Mouse (Mus musculus): ENCODE measurements around the gene Nfkbil1. TPM values are rescaled to one million over a fixed set of nuclear protein-coding genes. Genes with fewer than 3 reads are reported as not detected.
"Not testable (repeated sequence)": the region's sequence is repeated elsewhere in the genome, so short reads cannot be mapped to it uniquely, and the experiment has no call there.

Gene Nfkbil1
- polyA plus RNA-seq, 1 experiment from 2014 or later: 3.3 TPM

- Histone ChIP-seq H3K4me3 (ENCODE audit: low read length) (peak overlapping the region; percentile 85), H3K4me2 (replicated peaks; ENCODE audit: low read depth, low read length) (peak overlapping the region; percentile 93), H3K9ac (ENCODE audit: low read depth, low read length) (peak overlapping the region; percentile 99; the same call in 1 of the 2 replicates), H3K4me1 (ENCODE audit: control insufficient read depth, insufficient read depth, low read length) (peaks cover 31% of the 10 kb centered on the region), H3K36me3 (ENCODE audit: control insufficient read depth, insufficient read depth, low read length) (peaks cover 27% of the 10 kb centered on the region), H3K9me3 (ENCODE audit: control insufficient read depth, low read length) (no peaks in the 10 kb centered on the region), H3K27ac (ENCODE audit: low read depth, low read length) (peak overlapping the region; percentile 99), H3K27me3 (ENCODE audit: control insufficient read depth, insufficient read depth, low read length) (no peaks in the 10 kb centered on the region)
- 30% methylated on average over 12 of the region's 12 CpGs for WGBS
- 0 out of 2 replicates have a peak, but pooled peaks have one; percentile 0 for ATAC-seq (ENCODE audit: low FRiP score, low TSS enrichment)
Measured at GRCm38 (mm10) chr17:35240384-35241304, 5.1 kb upstream of the Nfkbil1 start.

- peaks cover 17% of the 10 kb centered on the region for H3K36me3 ChIP-seq (ENCODE audit: control insufficient read depth, insufficient read depth, low read length)
- 82% methylated on average over 5 of the region's 5 CpGs for WGBS
- H3K9me3 ChIP-seq (ENCODE audit: control insufficient read depth, low read length): no peaks in the 10 kb centered on the region
- H3K4me1 ChIP-seq (ENCODE audit: control insufficient read depth, insufficient read depth, low read length): peaks cover 22% of the 10 kb centered on the region
- no peak for ATAC-seq (ENCODE audit: low FRiP score, low TSS enrichment)
- no peak overlapping the region for H3K4me2 ChIP-seq (replicated peaks; ENCODE audit: low read depth, low read length)
- H3K9ac ChIP-seq (ENCODE audit: low read depth, low read length): no peak overlapping the region
- H3K27ac ChIP-seq (ENCODE audit: low read depth, low read length): no peak overlapping the region
- H3K4me3 ChIP-seq (ENCODE audit: low read length): no peak overlapping the region
- H3K27me3 ChIP-seq (ENCODE audit: control insufficient read depth, insufficient read depth, low read length): no peaks in the 10 kb centered on the region
Measured at GRCm38 (mm10) chr17:35239700-35240099, 4.1 kb upstream of the Nfkbil1 start.

GRCm38 (mm10) chr17:35237504-35237903, 1.9 kb upstream of the Nfkbil1 start:
- Histone ChIP-seq H3K27me3 (ENCODE audit: control insufficient read depth, insufficient read depth, low read length) (no peaks in the 10 kb centered on the region), H3K4me3 (ENCODE audit: low read length) (no peak overlapping the region)
- WGBS: 82% methylated on average over 12 of the region's 12 CpGs

GRCm38 (mm10) chr17:35236996-35237395, 1.4 kb upstream of the Nfkbil1 start:
- peaks cover 27% of the 10 kb centered on the region for H3K4me1 ChIP-seq (ENCODE audit: control insufficient read depth, insufficient read depth, low read length)
- H3K27ac ChIP-seq (ENCODE audit: low read depth, low read length): no peak overlapping the region
- no peak overlapping the region for H3K4me3 ChIP-seq (ENCODE audit: low read length)
- 75% methylated on average over 9 of the region's 9 CpGs for WGBS
- no peak overlapping the region for H3K4me2 ChIP-seq (replicated peaks; ENCODE audit: low read depth, low read length)
- no peak for ATAC-seq (ENCODE audit: low FRiP score, low TSS enrichment)
- H3K27me3 ChIP-seq (ENCODE audit: control insufficient read depth, insufficient read depth, low read length): no peaks in the 10 kb centered on the region
- H3K36me3 ChIP-seq (ENCODE audit: control insufficient read depth, insufficient read depth, low read length): no peaks in the 10 kb centered on the region; the same call in 1 of the 2 replicates
- H3K9ac ChIP-seq (ENCODE audit: low read depth, low read length): no peak overlapping the region
- H3K9me3 ChIP-seq (ENCODE audit: control insufficient read depth, low read length): no peaks in the 10 kb centered on the region

More at GRCm38 (mm10) chr17:35237504-35237903, 1.9 kb upstream of the Nfkbil1 start:
- Histone ChIP-seq H3K36me3 (ENCODE audit: control insufficient read depth, insufficient read depth, low read length) (no peaks in the 10 kb centered on the region; the same call in 1 of the 2 replicates), H3K9ac (ENCODE audit: low read depth, low read length) (no peak overlapping the region), H3K4me1 (ENCODE audit: control insufficient read depth, insufficient read depth, low read length) (peaks cover 22% of the 10 kb centered on the region), H3K9me3 (ENCODE audit: control insufficient read depth, low read length) (no peaks in the 10 kb centered on the region), H3K27ac (ENCODE audit: low read depth, low read length) (no peak overlapping the region), H3K4me2 (replicated peaks; ENCODE audit: low read depth, low read length) (no peak overlapping the region)
- ATAC-seq (ENCODE audit: low FRiP score, low TSS enrichment): no peak

- 2% methylated on average over 18 of the region's 18 CpGs for WGBS
- Histone ChIP-seq H3K36me3 (ENCODE audit: control insufficient read depth, insufficient read depth, low read length) (peaks cover under 1% of the 10 kb centered on the region; the same call in 1 of the 2 replicates), H3K27me3 (ENCODE audit: control insufficient read depth, insufficient read depth, low read length) (no peaks in the 10 kb centered on the region), H3K9ac (ENCODE audit: low read depth, low read length) (peak overlapping the region; percentile 82), H3K4me1 (ENCODE audit: control insufficient read depth, insufficient read depth, low read length) (peaks cover 33% of the 10 kb centered on the region), H3K4me2 (replicated peaks; ENCODE audit: low read depth, low read length) (peak overlapping the region; percentile 79), H3K27ac (ENCODE audit: low read depth, low read length) (peak overlapping the region; percentile 97), H3K4me3 (ENCODE audit: low read length) (peak overlapping the region; percentile 62), H3K9me3 (ENCODE audit: control insufficient read depth, low read length) (no peaks in the 10 kb centered on the region)
- peak; percentile 66 for ATAC-seq (ENCODE audit: low FRiP score, low TSS enrichment)
Measured at GRCm38 (mm10) chr17:35236390-35236746, 776 bp upstream of the Nfkbil1 start.

GRCm38 (mm10) chr17:35234903-35235302, 689 bp downstream of the Nfkbil1 start:
- no peaks in the 10 kb centered on the region for H3K9me3 ChIP-seq (ENCODE audit: control insufficient read depth, low read length)
- peaks cover 28% of the 10 kb centered on the region for H3K4me1 ChIP-seq (ENCODE audit: control insufficient read depth, insufficient read depth, low read length)
- H3K4me2 ChIP-seq (replicated peaks; ENCODE audit: low read depth, low read length): peak overlapping the region; percentile 79
- H3K9ac ChIP-seq (ENCODE audit: low read depth, low read length): peak overlapping the region; percentile 82
- H3K4me3 ChIP-seq (ENCODE audit: low read length): peak overlapping the region; percentile 62
- 7% methylated on average over 30 of the region's 31 CpGs for WGBS
- no peaks in the 10 kb centered on the region for H3K27me3 ChIP-seq (ENCODE audit: control insufficient read depth, insufficient read depth, low read length)
- peak; percentile 10; the same call in 1 of the 2 replicates for ATAC-seq (ENCODE audit: low FRiP score, low TSS enrichment)
- H3K36me3 ChIP-seq (ENCODE audit: control insufficient read depth, insufficient read depth, low read length): peaks cover 12% of the 10 kb centered on the region
- peak overlapping the region; percentile 97 for H3K27ac ChIP-seq (ENCODE audit: low read depth, low read length)

- H3K27ac ChIP-seq (ENCODE audit: low read depth, low read length); H3K9me3 ChIP-seq (ENCODE audit: control insufficient read depth, low read length); H3K9ac ChIP-seq (ENCODE audit: low read depth, low read length); H3K27me3 ChIP-seq (ENCODE audit: control insufficient read depth, insufficient read depth, low read length); ATAC-seq (ENCODE audit: low FRiP score, low TSS enrichment): not testable (repeated sequence)
- H3K4me1 ChIP-seq (ENCODE audit: control insufficient read depth, insufficient read depth, low read length): peaks cover 28% of the 10 kb centered on the region
- WGBS: 85% methylated on average over 7 of the region's 7 CpGs
- peak overlapping the region; percentile 62; the same call in 1 of the 2 replicates for H3K4me3 ChIP-seq (ENCODE audit: low read length)
- peak overlapping the region; percentile 79 for H3K4me2 ChIP-seq (replicated peaks; ENCODE audit: low read depth, low read length)
- peaks cover 20% of the 10 kb centered on the region for H3K36me3 ChIP-seq (ENCODE audit: control insufficient read depth, insufficient read depth, low read length)
Measured at GRCm38 (mm10) chr17:35234090-35234489, 1.5 kb downstream of the Nfkbil1 start.

GRCm38 (mm10) chr17:35233114-35233980, 2.2 kb downstream of the Nfkbil1 start, which contains the start of gene Atp6v1g2:
Gene Atp6v1g2 (plus strand): TSS chr17:35233660.
- H3K9ac ChIP-seq (ENCODE audit: low read depth, low read length): peak within 1 kb of the TSS; percentile 82; the same call in 1 of the 2 replicates

More at GRCm38 (mm10) chr17:35233114-35233980, 2.2 kb downstream of the Nfkbil1 start, which contains the start of gene Atp6v1g2:
- Histone ChIP-seq H3K27me3 (ENCODE audit: control insufficient read depth, insufficient read depth, low read length) (no peaks in the 10 kb centered on the region), H3K9me3 (ENCODE audit: control insufficient read depth, low read length) (no peaks in the 10 kb centered on the region), H3K4me3 (ENCODE audit: low read length) (peak within 1 kb of the TSS; percentile 62; the same call in 1 of the 2 replicates), H3K27ac (ENCODE audit: low read depth, low read length) (peak within 1 kb of the TSS; percentile 68), H3K36me3 (ENCODE audit: control insufficient read depth, insufficient read depth, low read length) (peaks cover 27% of the 10 kb centered on the region), H3K4me1 (ENCODE audit: control insufficient read depth, insufficient read depth, low read length) (peaks cover 28% of the 10 kb centered on the region), H3K4me2 (replicated peaks; ENCODE audit: low read depth, low read length) (peak within 1 kb of the TSS; percentile 79)
- 62% methylated on average over 18 of the region's 18 CpGs for WGBS
- no peak for ATAC-seq (ENCODE audit: low FRiP score, low TSS enrichment)

Measured in kidney, embryonic 14.5 days (tissue).